Mouse (Mus musculus) kidney, postnatal 4 days (tissue): ENCODE measurements around the gene Tuba1b.
"Not testable (repeated sequence)": the region's sequence is repeated elsewhere in the genome, so short reads cannot be mapped to it uniquely, and the experiment has no call there.

ENCODE experiments used
- DNase-seq, 2 experiments: peaks; one replicate each; pipeline ENCODE4 v3.0.0; 2021; ENCODE audit warnings: mixed read lengths in 2 of 2

Gene Tuba1b

DNA sequence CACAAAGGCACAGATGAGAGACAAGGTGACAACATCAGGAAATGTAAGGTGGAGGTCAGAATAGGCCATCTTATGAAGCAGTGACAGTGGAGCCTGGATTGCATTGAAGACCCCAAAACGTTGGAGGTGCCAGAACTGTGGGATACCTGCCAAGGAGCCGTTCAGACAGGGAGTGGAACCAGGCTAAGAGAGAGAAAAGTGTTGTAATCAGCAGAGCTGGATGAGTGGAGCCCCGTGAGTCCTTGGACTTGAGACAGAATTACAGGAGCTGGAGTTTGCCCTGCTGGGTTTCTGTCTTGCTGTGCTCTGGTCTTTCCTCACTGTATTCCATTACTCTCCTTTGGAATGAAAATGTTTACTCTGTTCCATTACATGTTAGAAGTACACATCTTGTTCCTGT is 11.8 kb downstream of the Tuba1b start:
- no peak for DNase-seq

DNA sequence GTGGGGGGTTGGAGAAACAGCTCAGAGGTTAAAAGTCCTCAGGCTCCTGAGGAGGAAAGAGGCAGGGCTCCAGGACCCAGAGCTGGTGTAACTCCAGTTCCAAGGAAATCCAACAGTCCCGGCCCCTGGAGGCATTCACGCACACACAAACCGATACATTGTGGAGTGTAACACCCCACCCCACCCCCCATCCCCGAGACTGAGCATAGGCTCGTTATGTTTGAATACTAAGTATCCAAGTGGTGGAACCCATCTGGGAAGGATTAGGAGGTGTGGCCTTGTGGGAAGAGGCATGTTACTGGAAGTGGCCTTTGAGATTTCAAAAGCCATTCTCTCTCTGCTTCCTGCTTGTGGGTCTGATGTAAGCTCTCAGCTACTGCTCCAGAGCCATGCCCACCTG is 12.9 kb downstream of the Tuba1b start:
- DNase-seq: no peak

DNA sequence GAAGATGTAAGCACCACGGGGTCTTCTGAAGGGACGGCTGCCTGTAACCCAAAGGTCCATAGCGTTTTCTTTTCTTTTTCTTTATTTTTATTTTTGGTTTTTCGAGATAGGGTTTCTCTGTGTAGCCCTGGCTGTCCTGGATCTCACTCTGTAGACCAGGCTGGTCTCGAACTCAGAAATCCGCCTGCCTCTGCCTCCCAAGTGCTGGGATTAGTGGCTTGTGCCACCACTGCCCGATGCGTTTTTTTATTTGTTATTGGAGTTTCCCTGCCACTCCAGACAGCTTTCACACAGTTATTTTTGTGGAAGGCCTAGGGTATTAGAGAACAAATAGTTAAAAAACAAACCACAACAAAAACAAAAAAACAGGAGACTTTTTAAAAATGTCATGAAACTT is 15.9 kb downstream of the Tuba1b start:
- DNase-seq: not testable (repeated sequence)

DNA sequence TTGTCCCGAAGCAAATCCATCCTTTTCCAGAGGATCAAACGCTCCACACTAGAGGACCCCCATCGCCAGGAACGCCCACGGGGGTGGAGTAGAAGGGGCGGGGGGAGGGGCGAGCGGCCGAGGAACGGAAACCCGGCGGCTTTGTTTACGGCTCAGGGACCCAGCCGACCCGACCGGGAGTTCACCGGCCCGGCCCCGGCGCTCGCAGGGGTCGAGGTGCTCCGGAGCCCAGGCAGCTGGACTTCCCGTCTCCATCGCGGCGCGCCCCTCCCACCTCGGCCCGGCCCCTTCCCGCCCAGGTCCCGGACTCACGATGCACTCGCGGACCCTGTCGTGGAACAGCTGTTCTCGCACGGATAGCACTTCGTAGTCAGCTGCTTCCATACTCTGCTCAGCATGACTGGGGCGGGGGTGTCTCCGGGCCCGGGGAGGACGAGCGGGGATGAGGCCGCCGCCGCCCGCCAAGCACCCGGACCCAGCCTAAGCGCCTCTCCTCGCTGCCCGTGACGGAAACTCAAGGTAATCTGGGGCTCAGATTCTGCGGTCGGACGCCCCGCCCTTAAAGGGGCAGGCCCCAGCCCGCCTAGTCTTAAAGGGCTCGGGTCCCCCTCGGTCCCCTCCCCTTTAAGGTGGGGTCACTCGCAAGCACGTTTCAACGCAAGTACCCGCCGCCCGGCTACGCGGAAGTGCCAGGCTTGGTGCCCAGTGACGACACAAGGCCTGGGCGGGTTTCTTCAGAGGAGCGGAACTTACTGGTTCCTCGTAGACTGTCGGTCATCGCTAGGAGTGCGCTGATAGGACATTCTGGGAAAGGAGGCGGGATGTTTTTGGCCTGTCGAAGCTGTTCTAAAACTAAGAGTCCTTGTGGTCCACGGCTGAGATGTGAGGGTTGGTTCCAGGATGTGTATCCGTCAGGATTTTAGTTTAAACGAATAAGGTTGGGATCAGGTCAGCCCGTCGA is 16.5 kb downstream of the Tuba1b start, which contains the start of gene Lmbr1l:
Gene Lmbr1l, minus strand, starts transcription at position 694 of the 961 bp plus-strand sequence.
- peak; percentile 99 for DNase-seq

DNA sequence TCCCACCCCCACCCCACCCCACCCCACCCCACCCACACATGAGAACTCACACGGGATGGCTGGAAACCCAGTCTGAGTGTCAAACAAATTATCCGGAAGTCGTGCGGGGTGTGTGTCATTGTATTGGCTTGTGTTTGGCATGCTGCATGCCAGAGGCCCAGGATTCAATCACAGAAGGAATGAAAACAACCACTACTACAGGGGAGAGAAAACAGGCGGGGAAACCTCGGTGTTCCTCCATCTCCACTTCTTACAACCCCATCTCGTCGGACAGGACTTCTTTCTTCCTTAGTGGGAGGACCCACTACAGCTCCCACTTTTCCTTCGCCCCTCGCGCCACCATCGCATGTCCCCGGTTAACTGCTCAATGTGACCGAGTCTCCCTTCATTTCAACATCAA is 17.3 kb downstream of the Tuba1b start:
- DNase-seq: no peak

DNA sequence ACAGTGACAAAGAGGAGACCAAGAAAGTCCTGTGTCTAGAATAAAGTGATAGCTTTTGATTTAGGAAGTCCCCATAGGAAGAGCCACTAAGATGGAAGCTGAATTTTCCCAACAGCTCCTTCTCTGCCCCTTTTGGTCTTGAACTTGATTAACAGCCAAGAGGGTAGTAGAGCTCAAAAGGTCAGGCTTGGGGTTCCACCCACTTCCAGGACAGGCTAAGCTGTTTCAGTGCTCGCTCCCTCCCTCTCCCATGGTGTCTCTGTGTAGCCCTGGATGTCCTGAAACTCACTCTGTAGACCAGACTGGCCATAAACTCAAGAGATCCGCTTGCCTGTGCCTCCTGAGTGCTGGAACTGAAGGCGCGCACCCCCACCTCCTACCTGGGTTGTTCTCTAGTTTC is 18.3 kb downstream of the Tuba1b start:
- no peak for DNase-seq

DNA sequence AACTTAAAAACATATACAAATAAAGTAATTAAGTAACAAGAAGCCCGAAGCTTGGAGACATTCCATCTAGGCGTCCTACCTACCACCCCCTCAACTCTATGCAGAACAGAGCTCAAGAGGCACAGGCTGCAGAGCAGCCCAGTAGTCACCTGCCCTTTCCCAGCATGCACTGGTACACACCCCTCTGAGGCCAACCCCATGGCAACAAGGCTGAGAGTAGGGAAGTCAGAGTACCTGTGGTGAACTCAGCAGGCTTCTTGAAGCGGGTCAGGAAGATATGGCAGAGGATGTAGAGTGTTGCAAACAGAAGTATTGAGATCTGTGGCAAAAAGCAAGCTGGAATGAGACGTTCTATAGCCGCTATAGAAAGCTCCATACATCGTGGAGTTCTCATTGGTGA is 19.5 kb downstream of the Tuba1b start:
- DNase-seq: no peak

DNA sequence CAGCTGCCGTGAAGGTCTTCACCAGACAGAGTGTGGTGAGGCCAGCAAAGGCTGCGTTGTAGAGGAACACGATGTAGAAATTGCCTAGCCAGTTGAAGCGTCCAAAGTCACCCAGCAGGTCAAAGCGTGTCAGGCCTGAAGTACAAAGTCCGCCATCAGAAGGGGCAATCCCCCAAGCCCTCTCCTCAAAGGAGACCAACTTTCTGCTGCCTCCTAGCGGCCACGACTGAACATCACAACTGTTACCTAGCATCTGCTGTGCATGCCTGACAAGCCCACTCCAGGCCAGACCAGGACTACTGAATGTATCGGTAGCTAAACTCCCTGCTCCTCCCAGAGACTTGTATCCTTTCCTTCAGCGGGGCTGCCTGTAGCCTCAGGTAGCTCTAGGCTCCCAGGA is 29.7 kb downstream of the Tuba1b start:
- peak; percentile 68 to 72 for DNase-seq

DNA sequence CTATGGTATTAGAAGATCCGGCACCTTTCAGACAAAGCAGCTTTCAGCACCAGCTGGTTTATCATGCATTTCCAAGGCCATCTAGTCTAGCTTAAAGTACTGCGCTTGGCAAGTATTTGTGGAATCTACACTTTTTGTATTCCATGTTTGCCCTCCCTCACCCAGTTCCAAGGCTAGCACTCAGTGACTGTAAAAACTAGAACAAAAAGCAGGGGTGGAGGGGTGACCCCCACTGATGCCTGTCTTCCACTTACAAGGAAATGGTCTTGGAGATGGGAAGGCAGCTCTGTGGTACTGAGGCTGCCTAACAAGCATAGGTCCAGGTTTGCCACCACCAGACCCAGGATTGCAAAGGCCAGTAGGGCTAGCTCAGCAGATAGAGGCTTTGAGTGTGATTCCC is 31.8 kb downstream of the Tuba1b start:
- DNase-seq: no peak

DNA sequence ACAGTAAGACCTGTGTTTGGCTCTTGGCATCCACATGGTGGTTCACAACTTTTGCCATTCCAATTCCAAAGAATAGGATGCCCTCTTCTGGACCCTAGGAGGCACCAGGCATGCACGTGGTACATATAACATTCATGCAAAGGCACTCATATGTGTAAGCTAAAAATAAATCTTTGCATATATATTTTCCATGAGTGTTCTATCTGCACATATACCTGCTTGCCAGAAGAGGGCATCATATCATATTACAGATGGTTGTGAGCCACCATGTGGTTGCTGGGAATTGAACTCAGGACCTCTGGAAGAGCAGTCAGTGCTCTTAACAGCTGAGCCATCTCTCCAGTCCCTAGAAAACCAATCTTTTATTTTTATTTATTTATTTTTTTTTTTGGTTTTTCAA is 32.8 kb downstream of the Tuba1b start:
- no peak for DNase-seq

DNA sequence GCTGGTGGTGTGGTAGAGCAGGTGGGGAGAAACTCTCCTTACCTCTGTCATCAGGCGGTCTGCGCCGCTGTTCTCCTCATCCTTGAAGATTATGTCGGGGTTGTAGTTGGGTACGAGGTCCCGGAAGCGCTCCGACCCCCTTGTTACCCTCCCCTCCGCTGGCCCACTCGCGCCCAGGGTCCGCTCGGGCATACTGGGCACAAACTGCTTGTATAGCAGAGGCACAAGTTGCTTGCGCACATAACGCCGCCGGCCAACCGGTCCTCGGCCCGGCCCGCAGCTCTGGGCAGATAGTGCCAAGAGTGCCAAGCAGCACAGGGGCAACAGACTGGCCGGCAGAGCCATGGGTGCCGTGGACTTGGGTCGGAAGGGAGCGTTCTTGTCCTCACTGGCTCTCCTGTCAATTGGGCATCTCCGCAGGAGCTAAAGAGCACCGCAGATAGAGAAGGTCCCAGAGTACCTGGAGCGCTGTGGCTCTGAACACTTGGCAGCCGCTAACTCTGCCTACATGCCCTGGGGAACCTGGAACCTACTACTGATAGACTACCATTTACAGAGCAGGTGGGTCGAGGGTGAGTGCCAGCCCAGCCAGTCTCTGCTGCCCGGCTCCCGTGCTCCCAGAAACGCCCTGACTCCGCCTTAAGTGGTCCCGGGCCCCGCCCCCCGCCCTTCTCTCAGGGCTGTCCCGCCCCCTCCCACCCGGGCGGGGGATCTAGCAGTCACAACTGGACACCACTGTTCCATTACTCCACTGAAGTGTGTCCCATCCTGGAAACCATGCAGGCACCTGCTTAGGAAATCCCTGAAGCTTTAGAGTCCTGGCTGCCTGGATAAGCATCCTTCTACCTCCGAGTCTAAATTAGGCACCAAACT is 36.2 kb downstream of the Tuba1b start, which contains the start of gene Dhh:
Gene Dhh, minus strand, starts transcription at position 613 of the 873 bp plus-strand sequence.
- peak; percentile 58 to 73 for DNase-seq

DNA sequence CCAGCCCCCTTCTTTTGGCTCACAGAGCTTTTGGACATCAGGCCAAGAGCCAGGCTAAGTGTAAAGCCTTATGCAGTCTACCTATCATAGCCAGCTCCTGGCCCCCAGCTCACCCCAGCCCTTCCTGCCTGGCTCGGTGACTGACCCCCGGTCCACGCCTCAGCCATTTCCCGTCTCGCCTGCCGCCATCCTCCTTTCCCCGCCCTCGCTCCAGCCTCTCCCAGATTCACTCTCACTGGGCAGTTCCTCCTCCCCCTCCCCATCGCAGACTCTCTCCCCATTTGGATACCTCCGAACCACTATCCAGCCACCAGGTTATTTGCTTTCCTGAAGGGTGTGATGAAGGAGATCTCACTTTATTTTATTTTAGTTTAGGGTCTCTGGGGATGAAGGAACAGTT is 36.9 kb downstream of the Tuba1b start:
- peak; percentile 55 to 69 for DNase-seq

DNA sequence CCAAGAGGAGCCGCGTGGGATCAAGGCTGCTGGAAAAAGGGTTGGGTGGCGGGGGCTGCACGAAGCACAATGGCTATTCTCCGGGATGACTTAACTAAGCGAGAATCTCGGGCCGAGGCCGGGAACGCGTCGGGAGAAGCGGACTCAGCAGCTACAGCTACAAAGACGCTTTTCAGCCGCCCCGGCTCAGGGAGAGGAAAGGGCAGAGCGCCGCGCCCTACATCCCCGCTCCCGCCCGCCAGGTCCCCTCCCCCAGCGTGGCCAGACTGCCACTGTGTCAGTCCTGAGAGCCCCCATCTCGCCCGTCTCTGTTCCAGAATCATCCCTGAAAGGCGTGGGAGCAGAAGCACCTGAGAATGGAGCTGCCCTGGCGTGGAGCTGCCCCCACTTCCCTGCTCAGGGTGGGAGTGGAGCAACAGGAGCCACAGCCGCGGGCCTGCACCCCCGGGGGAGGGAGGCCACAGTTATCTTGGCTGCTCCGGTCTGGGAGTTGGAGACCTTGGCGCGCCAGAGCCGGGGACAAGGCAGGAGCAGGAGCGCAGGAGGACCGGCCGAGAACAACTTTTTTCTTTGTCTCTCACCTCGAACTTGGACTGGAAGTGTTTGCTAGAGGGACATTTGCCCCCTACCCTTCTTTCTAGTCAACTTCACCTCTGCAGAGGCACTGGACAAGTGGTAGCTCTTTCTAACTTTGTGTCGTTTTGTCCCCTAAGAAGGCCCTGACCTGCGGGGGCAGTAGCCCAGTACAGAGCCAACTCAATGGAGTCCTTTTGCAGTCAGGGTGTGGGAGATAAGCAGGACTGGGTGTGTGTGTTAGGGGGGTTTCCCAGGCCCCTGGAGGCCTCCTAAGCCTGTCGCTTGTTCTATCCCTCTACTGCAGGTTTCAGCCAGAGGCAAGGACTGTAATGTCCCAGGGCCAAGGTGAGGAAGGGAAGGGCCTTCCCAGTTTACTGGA is 38.5 kb downstream of the Tuba1b start:
- DNase-seq: peak; percentile 62 to 75

DNA sequence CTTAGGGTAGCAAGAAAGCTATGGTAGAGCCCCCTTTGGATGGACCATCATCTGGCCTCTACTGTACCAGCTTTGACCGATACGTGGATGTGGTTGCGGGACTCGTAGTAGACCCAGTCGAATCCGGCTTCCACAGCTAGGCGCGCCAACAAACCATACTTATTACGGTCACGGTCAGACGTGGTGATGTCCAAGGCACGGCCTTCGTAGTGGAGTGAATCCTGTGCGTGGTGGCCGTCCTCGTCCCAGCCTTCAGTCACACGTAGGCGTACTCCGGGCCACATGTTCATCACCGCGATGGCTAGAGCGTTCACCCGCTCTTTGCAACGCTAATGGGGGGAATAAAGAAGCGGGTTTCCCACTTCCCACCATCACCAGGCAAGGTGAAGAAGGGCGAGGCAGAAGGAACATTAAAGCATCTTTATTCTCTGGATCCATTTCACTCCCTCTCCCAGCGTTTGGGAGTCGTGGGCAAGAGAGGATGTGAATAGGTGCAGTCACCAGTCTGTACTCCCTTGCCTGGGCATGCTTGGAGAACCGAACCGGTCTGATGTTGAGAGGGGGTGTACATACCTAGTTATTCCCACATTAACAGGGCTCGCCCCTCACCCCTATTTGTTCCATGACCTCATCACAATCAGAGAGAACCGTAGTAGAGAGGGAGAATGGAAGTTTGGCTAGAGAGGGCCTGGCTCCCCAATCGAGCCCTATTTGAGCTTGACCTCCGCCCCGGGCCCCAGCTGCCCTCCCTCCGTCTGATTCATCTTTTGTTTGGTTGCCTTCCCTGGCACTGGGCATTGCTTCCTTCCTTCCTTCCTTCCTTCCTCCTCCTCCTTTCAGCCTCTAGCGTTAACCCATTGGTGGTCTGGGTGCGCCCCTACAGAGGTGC is 39.4 kb downstream of the Tuba1b start:
- DNase-seq: peak in 1 of 2 experiments; percentile 24

DNA sequence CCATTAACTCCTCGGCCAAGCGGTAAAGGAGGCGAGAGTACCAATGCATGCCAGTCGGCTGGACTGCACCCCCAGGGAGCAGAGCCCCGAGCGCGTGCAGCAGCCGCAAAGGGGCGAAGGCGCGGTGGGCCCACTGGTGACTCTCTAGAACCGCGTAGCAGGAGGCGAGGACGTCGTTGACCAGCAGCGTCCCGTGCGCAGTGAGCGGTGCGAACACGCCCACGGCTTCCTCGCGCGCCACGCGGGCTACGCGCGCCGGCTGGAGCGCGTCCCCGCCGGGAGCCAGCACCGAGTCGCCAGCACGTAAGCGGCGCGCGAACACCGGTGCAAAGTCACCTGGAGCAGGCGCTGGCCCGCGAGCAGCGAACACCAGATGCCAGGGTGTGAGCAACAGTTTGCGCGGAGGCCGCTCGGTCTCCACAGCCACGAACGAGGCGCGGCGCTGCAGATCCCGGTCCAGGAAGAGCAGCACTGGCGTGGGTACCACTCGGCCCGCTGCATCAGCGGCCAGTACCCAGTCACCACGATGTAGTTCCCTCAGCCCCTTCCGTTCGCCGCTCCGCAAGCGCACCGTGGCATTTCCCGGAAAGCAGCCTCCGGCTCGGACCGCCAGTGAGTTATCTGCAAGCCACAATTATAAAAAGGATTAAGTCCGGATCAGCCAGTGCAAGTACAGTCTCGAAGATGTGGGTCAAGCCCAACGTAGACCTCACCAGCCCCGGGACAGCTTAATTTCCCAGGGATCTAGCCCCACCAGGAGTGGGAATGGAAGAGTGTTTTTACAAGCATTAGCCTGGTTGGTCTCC is 40.2 kb downstream of the Tuba1b start, which contains the start of gene Rhebl1:
Gene Rhebl1, minus strand, starts transcription at position 601 of the 806 bp plus-strand sequence.
- peak; percentile 57 to 73 for DNase-seq

DNA sequence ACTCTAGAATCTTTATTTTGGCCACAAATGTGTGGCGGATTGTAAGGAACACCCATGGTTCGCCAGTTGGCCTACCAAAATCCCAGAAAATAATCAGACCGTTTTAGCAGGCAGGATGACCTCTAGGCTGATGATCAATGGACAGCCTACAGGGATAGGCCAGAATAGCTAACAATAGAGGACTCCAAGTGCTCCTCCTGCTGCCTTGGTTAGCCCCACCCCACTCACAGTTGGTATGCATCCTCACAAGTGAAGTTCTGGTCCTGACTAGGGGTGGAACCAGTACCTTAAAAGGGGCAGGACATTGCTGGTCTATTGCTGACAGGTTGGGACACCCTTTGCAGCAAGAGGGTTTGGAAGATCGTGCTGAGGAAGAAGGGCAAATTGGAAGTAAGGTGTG is 41.3 kb downstream of the Tuba1b start:
- DNase-seq: no peak

DNA sequence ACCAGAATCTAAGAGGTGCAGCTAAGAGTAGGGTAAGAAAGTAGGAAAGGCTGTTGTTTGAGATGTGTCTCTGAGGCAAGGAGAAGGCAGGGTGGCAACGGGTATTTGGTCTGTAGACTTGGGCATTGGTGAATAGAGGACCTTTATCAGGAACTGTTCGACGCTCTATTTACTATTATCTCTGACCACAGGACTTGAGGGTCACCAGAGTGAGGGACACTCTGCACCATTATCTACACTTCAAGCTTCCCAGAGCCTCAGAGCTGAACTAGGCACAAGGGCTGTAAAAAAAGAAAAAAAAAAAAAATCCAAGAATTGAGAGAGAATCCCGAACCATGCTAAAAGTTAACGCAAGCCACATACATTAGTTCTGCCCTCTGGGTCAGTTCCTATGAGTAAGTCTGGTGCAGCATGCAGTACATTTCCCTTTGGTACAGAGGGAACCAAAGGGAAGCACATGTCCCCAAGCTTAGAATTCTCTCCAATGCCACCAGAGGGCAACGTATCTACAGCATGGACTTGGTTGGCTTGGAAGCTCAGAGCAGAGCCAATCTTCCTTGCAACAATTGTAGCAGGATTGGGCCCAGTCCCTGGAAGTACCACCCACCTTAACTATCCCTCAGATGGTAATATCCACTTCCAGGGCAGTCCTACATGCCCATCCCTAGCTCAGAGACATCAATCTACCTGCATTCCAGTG is 42.3 kb downstream of the Tuba1b start:
- DNase-seq: peak; percentile 61 to 78

DNA sequence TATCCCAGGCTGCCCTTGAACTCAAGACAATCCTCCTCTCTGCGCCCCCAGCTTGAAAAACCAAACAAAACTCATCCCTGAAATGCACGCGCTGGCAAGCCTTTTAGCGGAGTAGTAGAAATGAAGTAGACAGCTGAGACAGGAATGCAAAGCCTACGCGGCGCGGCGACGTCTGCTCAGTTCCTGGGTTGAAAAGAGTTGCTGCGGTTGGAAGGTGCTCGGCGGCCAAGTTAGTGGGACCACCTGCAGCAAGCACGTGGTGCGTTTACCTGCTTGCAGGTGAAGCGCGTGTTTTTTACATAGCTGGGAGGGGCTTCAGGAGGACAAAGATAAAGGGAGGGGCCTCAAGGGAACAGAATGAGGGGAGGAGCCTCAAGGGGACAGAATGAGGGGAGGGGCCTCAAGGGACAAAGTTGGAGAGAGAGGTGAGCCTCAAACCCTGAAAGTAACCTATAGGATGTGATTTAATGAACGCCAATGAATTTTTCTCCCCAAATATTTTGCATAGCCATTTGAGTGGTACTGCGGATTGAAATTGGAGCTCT is 43.1 kb downstream of the Tuba1b start:
- DNase-seq: peak in 1 of 2 experiments; percentile 37

DNA sequence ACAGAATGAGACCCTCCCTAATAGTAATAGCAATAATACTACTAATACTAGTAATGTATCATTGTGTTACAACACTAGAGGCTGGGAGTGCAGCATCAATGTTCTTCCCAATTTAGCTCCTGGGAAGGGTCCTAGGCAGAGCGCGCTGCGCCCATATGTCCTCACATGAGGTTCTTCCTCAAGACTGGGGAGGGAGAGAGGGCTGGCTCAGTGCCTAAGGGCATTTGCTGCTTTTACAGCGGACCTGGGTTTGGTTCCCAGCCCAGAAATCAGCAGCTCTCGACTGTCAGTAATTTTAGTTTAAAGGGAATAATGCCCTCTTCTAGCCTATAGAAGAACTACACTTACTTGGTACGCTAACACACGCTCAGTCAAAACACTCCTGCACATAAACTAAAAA is 46.8 kb downstream of the Tuba1b start:
- DNase-seq: no peak
